24 mouse cellular contexts compared by ENCODE assay signal in the genomic region with DNA sequence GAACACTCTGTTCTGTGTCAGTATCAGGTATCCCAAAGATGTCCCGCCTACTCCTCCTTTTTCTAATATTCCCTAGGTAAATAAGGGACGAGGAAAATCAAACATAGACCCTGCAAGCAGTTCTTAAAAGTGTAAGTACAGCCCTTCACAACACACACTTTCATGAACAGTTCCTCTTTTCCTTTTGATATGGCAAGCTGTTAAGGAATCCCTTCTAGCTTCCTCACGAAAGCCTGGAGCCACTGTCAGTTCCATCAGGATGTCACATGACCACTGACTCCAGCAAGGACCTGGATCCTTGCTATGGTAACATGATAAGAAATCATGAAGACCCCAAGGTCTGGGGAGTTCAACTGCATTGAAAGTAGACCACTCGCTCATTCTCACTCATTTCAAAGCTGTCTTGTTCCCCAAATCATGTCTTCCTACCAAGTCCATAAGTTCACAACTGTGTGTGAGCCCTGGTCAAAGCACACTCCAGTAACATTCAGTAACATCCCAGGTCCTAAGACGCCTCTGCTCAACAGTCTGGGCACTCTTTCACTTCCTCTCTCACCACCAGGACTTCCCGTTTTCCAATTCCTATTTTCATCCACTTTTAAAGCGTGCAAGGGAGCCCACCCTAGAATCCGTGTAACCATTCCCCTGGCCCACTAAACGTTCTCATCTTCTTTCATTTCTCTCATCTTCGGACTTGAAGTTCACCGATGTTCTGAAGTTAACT. TPM values are rescaled to one million over a fixed set of nuclear protein-coding genes. Genes with fewer than 3 reads are reported as not detected.
A peak's percentile ranks its signal among the peaks of the same experiment; 100 is the strongest.
DNase-seq lines count a peak whose midpoint lies in the region; ATAC-seq and TF ChIP-seq lines count a peak whose summit lies in the region.
"Had no signal": no experiment of that assay in that cellular context is flagged by ENCODE, and none has a peak within 500 bp of the region (broad histone marks: within the 10 kb centered on the region; RNA-seq: fewer than 3 reads in every experiment).

No protein-coding gene starts in this region.

- no peaks in the 10 kb centered on the region for H3K4me1 ChIP-seq in heart, embryonic 12.5 days (replicated peaks)
- peaks cover 19% of the 10 kb centered on the region for H3K4me1 ChIP-seq in bone marrow macrophage, adult 2 months (ENCODE audit: control insufficient read depth, insufficient read depth, low read length)
- H3K4me1 ChIP-seq in midbrain, embryonic 10.5 days, result no peaks in the 10 kb centered on the region
- H3K4me1 ChIP-seq: embryonic facial prominence, embryonic 12.5 days; heart, embryonic 10.5 days; heart, embryonic 15.5 days; hindbrain, embryonic 10.5 days had no signal

- H3K27me3 ChIP-seq in heart, embryonic 12.5 days (replicated peaks), result no peaks in the 10 kb centered on the region
- H3K27me3 ChIP-seq in midbrain, embryonic 10.5 days (ENCODE audit: low read depth, poor library complexity, severe bottlenecking), result no peaks in the 10 kb centered on the region
- H3K27me3 ChIP-seq: embryonic facial prominence, embryonic 12.5 days; forebrain, embryonic 15.5 days; heart, embryonic 15.5 days had no signal

- WGBS in heart, embryonic 12.5 days, result 78% methylated on average over 11 of the region's 11 CpGs
- 22% methylated on average over 11 of the region's 11 CpGs for WGBS in macrophage (ENCODE audit: missing documents)
- WGBS in midbrain, embryonic 10.5 days, result 89% methylated on average over 11 of the region's 11 CpGs

- no peak overlapping the region for H3K27ac ChIP-seq in heart, embryonic 12.5 days (ENCODE audit: poor library complexity, severe bottlenecking)
- H3K27ac ChIP-seq in bone marrow macrophage, adult 2 months (ENCODE audit: insufficient read depth, low read depth, low read length), result peak overlapping the region; percentile 80
- H3K27ac ChIP-seq in macrophage, result peak overlapping the region; percentile 42
- H3K27ac ChIP-seq in midbrain, embryonic 10.5 days (replicated peaks), result no peak overlapping the region
- H3K27ac ChIP-seq: embryonic facial prominence, embryonic 12.5 days; forebrain, embryonic 15.5 days; gastrocnemius, adult 2 months; heart, embryonic 10.5 days; heart, embryonic 15.5 days; hindbrain, embryonic 10.5 days; hindbrain, embryonic 14.5 days had no signal

- no peak for TF ChIP-seq POLR2A in bone marrow macrophage, adult 2 months (IDR thresholded peaks at IDR 0.05; ENCODE audit: borderline replicate concordance, low read depth, low read length)

- peak; percentile 90 for DNase-seq in heart, adult 11 months
- DNase-seq in midbrain, embryonic 10.5 days (ENCODE audit: low spot score), result no peak
- DNase-seq: adrenal gland, adult 8-10 months; adrenal gland, postnatal 36 days; B cell, adult 2 months; cerebellum, adult 11 months; cerebellum, adult 8-10 months; cerebellum, postnatal 14 days; gastrocnemius, adult 2 months; gastrocnemius, postnatal 25 days; heart, postnatal 14 days had no signal

- no peak for ATAC-seq in heart, embryonic 12.5 days (ENCODE audit: insufficient number of reproducible peaks, low FRiP score)
- peak; percentile 33; the same call in 1 of the 2 replicates for ATAC-seq in neutrophil, adult 5-6 weeks (ENCODE audit: extremely low read depth, insufficient number of reproducible peaks, low FRiP score, poor library complexity, severe bottlenecking)
- ATAC-seq in frontal cortex, adult (ENCODE audit: low TSS enrichment), result no peak
- ATAC-seq: CD4-positive, CD25-positive, alpha-beta regulatory T cell, adult 4 months; forebrain, embryonic 15.5 days had no signal

- no peak overlapping the region for H3K4me3 ChIP-seq in heart, embryonic 12.5 days
- H3K4me3 ChIP-seq in bone marrow macrophage, adult 2 months (ENCODE audit: insufficient read depth, low read length), result no peak overlapping the region
- no peak overlapping the region for H3K4me3 ChIP-seq in macrophage (ENCODE audit: inconsistent target)
- no peak overlapping the region for H3K4me3 ChIP-seq in midbrain, embryonic 10.5 days
- H3K4me3 ChIP-seq: embryonic facial prominence, embryonic 12.5 days; forebrain, embryonic 15.5 days; gastrocnemius, adult 2 months; heart, embryonic 10.5 days; heart, embryonic 15.5 days; hindbrain, embryonic 10.5 days had no signal

- no peak overlapping the region for H3K4me2 ChIP-seq in heart, embryonic 12.5 days
- H3K4me2 ChIP-seq: embryonic facial prominence, embryonic 12.5 days; forebrain, embryonic 15.5 days; heart, embryonic 15.5 days; hindbrain, embryonic 14.5 days had no signal

- no peaks in the 10 kb centered on the region for H3K79me2 ChIP-seq in macrophage (ENCODE audit: inconsistent target)

- H3K36me3 ChIP-seq in heart, embryonic 12.5 days, result peaks cover 67% of the 10 kb centered on the region
- peaks cover 33% of the 10 kb centered on the region for H3K36me3 ChIP-seq in macrophage (ENCODE audit: inconsistent target)
- H3K36me3 ChIP-seq in midbrain, embryonic 10.5 days, result peaks cover 61% of the 10 kb centered on the region
- H3K36me3 ChIP-seq: G1E had no signal

- TF ChIP-seq CTCF in bone marrow macrophage, adult 2 months (IDR thresholded peaks at IDR 0.05; ENCODE audit: low read depth, low read length), result no peak

- no peak overlapping the region for H3K9ac ChIP-seq in heart, embryonic 12.5 days
- H3K9ac ChIP-seq: embryonic facial prominence, embryonic 12.5 days; forebrain, embryonic 15.5 days; heart, embryonic 15.5 days; hindbrain, embryonic 14.5 days had no signal

- H3K9me3 ChIP-seq in heart, embryonic 12.5 days (replicated peaks), result no peaks in the 10 kb centered on the region
- H3K9me3 ChIP-seq in midbrain, embryonic 10.5 days (replicated peaks), result no peaks in the 10 kb centered on the region
- H3K9me3 ChIP-seq: embryonic facial prominence, embryonic 12.5 days; forebrain, embryonic 15.5 days; heart, embryonic 10.5 days; heart, embryonic 15.5 days; hindbrain, embryonic 10.5 days had no signal

RNA-seq across cellular contexts. Expression of a gene that starts 10.2 kb away (rescaled TPM):
- 18.6 and 20.9 TPM in 2 replicates for polyA plus RNA-seq in heart, embryonic 12.5 days (2016; fragmentation: Nextera tagmentation; extraction: Ambion mirVana)
- 6.8 and 9.1 TPM in 2 replicates for polyA plus RNA-seq in bone marrow macrophage, adult 2 months (2012; ENCODE audit: insufficient read depth, insufficient read length, missing spikeins)
- 10 to 100 TPM in 20 of 26 experiments, 1 to 10 TPM in 6; 7.0 to 36.5 (median 13.3) TPM for total RNA-seq in macrophage (2018; cell fraction: chromatin; rRNA removed)
- total RNA-seq in macrophage (2018; cell fraction: cytosol; rRNA removed), result 10 to 100 TPM; 12.0 to 31.5 (median 15.1) TPM
- 10 to 100 TPM in 25 of 26 experiments, 1 to 10 TPM in 1; 6.8 to 41.4 (median 18.3) TPM for total RNA-seq in macrophage (2018; cell fraction: nucleus; rRNA removed)
- polyA plus RNA-seq in macrophage (2018), result 4.3 to 16.4 TPM (median 6.7 TPM) in 3 replicates
- total RNA-seq in neutrophil, adult 5-6 weeks (2017), result 43.5 and 44.2 TPM in 2 replicates
- polyA plus RNA-seq in midbrain, embryonic 10.5 days (2016; fragmentation: Nextera tagmentation; extraction: Ambion mirVana), result 16.7 and 19.7 TPM in 2 replicates
- polyA plus RNA-seq: G1E had no signal

Comparison
In these comparisons a context has a peak if more than half of its experiments do, and no peak if none do; other contexts are left out.
1. H3K27ac ChIP-seq: peak in bone marrow macrophage, adult 2 months (single experiment) and macrophage (single experiment); none in heart, embryonic 12.5 days (single experiment) and midbrain, embryonic 10.5 days (single experiment).